Mouse (Mus musculus): ENCODE results near the gene Dcun1d1. TPM values are rescaled to one million over a fixed set of nuclear protein-coding genes. Genes with fewer than 3 reads are reported as not detected.

Gene Dcun1d1
- polyA plus RNA-seq (2017; shearing (Covaris generic)) = 91.5 TPM

GRCm38 (mm10) chr3:35937345-35937744 is at the start of gene Dcun1d1:
Dcun1d1 (minus strand) TSS chr3:35937445.

Other genes with a start within 250 kb of the Dcun1d1 start
- gene Atp11b, start 183.3 kb downstream of the Dcun1d1 start, polyA plus RNA-seq (2017; shearing (Covaris generic)) = 157 TPM
- 32.7 TPM for gene Mccc1, start 63.2 kb upstream of the Dcun1d1 start, polyA plus RNA-seq (2017; shearing (Covaris generic))
- not detected for gene Ccdc144b, start 116.1 kb upstream of the Dcun1d1 start, polyA plus RNA-seq (2017; shearing (Covaris generic))
- 73.4 TPM for gene Acad9, start 128.5 kb upstream of the Dcun1d1 start, polyA plus RNA-seq (2017; shearing (Covaris generic))
- 4.4 TPM for gene D3Ertd254e, start 213.6 kb upstream of the Dcun1d1 start, polyA plus RNA-seq (2017; shearing (Covaris generic))